Mouse (Mus musculus) ES-E14 (cell line): ENCODE results near the gene Cep128. TPM values are rescaled to one million over a fixed set of nuclear protein-coding genes. Genes with fewer than 3 reads are reported as not detected.

Experiments used
- DNase-seq: peaks from one replicate; pipeline ENCODE4 v3.0.0-alpha.2; 2013; ENCODE audit warnings: low read depth, low spot score
- H3K27ac ChIP-seq: 2 replicates; pipeline ENCODE4 v1.5.1; 2012; ENCODE audit warnings: low read depth, mild to moderate bottlenecking, low read length, moderate library complexity, mixed read lengths; ENCODE audit not compliant: poor library complexity, insufficient read depth, severe bottlenecking
- H3K36me3 ChIP-seq: 2 replicates; pipeline ENCODE4 v1.6.1; 2012; ENCODE audit warnings: mild to moderate bottlenecking, low read length, moderate library complexity, mixed read lengths; ENCODE audit not compliant: control insufficient read depth, poor library complexity, insufficient read depth, severe bottlenecking
- H3K4me1 ChIP-seq, 2 experiments: fragments of 150-350 bp in 1 of 2; sonication (generic) in 1 of 2; 2 replicates each; pipeline ENCODE4 v1.6.1; 2012; ENCODE audit warnings: low read length in 2 of 2, mild to moderate bottlenecking in 1 of 2, mixed read lengths in 1 of 2; ENCODE audit not compliant: control insufficient read depth in 2 of 2, insufficient read depth in 2 of 2, poor library complexity in 1 of 2
- H3K4me3 ChIP-seq, 2 experiments: fragments of 150-350 bp in 1 of 2; sonication (generic) in 1 of 2; 2 replicates each; pipeline ENCODE4 v1.5.1; 2012; ENCODE audit warnings: low read length in 2 of 2, low read depth in 1 of 2, mild to moderate bottlenecking in 1 of 2, mixed read lengths in 1 of 2; ENCODE audit not compliant: insufficient read depth in 1 of 2, poor library complexity in 1 of 2, severe bottlenecking in 1 of 2
- H3K9ac ChIP-seq: 2 replicates; pipeline ENCODE4 v1.6.1; 2012; ENCODE audit warnings: low read depth, mild to moderate bottlenecking, low read length, mixed read lengths; ENCODE audit not compliant: poor library complexity, insufficient read depth, severe bottlenecking
- H3K9me3 ChIP-seq: fragments of 150-350 bp; sonication (generic); 2 replicates; pipeline ENCODE4 v1.6.1; 2012; ENCODE audit warnings: low read depth, mild to moderate bottlenecking, low read length; ENCODE audit not compliant: control insufficient read depth, insufficient read depth
- CHD2 ChIP-seq: IDR thresholded peaks from 2 replicates; pipeline ENCODE4 v1.6.1; 2014; ENCODE audit warnings: mild to moderate bottlenecking, low read depth, low read length, inconsistent platforms
- HCFC1 ChIP-seq: IDR thresholded peaks from 2 replicates; pipeline ENCODE4 v1.6.1; 2012; ENCODE audit warnings: low read length, inconsistent platforms, borderline replicate concordance; ENCODE audit not compliant: insufficient read depth
- MAFK ChIP-seq: IDR thresholded peaks from 2 replicates; pipeline ENCODE4 v1.6.1; 2014; ENCODE audit warnings: mild to moderate bottlenecking, low read depth, low read length, inconsistent platforms; ENCODE audit not compliant: insufficient read depth
- ZC3H11A ChIP-seq: IDR thresholded peaks from 2 replicates; pipeline ENCODE4 v1.6.1; 2012; ENCODE audit warnings: low read depth, mild to moderate bottlenecking, inconsistent platforms, low read length, borderline replicate concordance
- ZNF384 ChIP-seq: IDR thresholded peaks from 2 replicates; pipeline ENCODE4 v1.6.1; 2012; ENCODE audit warnings: low read depth, low read length, inconsistent platforms
- in situ Hi-C, 2 experiments: fragments of 600-800 bp; cut with MboI; formaldehyde crosslinking; loops; one replicate each; pipeline ENCODE4 v1.15.1; 2025; ENCODE audit warnings: low sequenced_read_pairs in 2 of 2, inconsistent platforms in 1 of 2; ENCODE audit not compliant: unreplicated experiment in 2 of 2
- total RNA-seq: library from RNA; depleted of rRNA; stranded (reverse); fragments of 300-350 nt; gene quantifications from 2 replicates; pipeline ENCODE4 v1.2.3, GENCODE M21; 2012

Cep128 gene
- total RNA-seq, 1 experiment: 10.1 TPM

DNA sequence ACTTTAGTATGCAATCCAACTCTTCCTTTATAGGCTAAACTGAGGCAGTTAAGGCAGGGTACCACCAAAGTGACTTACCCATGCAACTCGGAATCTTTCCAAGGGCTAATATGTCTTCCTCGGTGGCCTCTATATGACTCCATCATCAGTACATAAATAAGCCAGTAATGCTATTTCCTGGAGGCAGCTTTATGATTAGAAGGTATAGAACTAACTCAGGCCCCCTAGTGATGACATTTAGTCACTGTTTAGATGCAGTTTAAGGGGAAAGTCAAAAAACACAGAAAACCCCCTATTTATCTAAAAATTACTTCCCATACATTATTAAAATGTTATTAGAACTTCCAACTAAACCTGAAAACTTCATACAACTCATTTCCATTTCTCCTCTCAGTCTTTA, 114.6 kb downstream of the Cep128 start:
- DNase-seq: no peak
- in situ Hi-C loops: no loop called here
- Histone ChIP-seq H3K4me3 (no peak overlapping the region), H3K9me3 (no peaks in the 10 kb centered on the region), H3K27ac (no peak overlapping the region), H3K36me3 (no peaks in the 10 kb centered on the region), H3K4me1 (no peaks in the 10 kb centered on the region), H3K9ac (no peak overlapping the region)
- TF ChIP-seq ZC3H11A (no peak), ZNF384 (no peak), MAFK (no peak), HCFC1 (no peak), CHD2 (no peak)

DNA sequence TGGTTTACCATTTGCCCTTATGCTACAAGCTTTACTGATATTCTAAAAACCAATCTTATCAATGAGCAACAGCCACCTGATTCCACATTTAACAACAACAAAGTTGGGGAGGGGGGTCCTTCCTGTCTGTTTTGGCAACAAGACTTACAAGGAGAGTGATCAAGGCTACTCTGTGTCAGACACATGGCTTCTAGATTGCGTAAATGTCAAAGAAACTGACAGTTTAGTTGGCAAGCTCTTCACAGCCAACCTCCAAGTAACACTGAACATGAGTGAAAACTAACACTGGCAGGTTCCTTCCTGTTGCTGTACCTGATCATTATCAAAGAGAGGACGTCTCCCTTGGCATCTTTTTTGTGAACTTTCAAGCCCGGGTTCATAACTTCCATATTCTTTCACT, 115.2 kb downstream of the Cep128 start:
- Histone ChIP-seq H3K4me1 (no peaks in the 10 kb centered on the region), H3K9ac (no peak overlapping the region), H3K27ac (no peak overlapping the region), H3K4me3 (no peak overlapping the region), H3K9me3 (no peaks in the 10 kb centered on the region), H3K36me3 (no peaks in the 10 kb centered on the region)
- in situ Hi-C loops: no loop called here
- no peak for DNase-seq
- TF ChIP-seq MAFK: no peak
- TF ChIP-seq HCFC1: no peak
- TF ChIP-seq ZNF384: no peak

DNA sequence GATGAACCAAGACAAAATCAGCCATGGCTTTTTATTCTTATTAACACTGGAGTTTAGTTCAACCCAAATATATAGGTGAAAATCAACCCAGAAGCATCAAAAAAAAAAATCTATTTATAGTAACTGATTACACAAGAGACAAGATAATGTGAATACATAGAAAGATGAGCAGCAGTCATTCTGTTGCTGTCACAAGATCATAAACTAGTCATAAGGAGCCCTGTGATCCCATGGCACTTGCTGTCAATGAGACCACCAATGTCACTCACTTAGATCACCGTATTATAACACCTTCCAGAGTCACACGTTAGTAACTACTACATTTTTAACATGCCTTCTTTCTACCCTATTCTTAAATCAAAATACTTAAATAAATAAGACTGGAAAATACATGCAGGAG, 118.2 kb downstream of the Cep128 start:
- Histone ChIP-seq H3K9ac (no peak overlapping the region), H3K9me3 (no peaks in the 10 kb centered on the region), H3K36me3 (no peaks in the 10 kb centered on the region), H3K4me3 (no peak overlapping the region), H3K27ac (no peak overlapping the region), H3K4me1 (no peaks in the 10 kb centered on the region)
- in situ Hi-C loops: no loop called here
- DNase-seq: no peak
- TF ChIP-seq ZC3H11A: no peak
- no peak for TF ChIP-seq ZNF384
- TF ChIP-seq MAFK: no peak
- no peak for TF ChIP-seq CHD2
- TF ChIP-seq HCFC1: no peak

DNA sequence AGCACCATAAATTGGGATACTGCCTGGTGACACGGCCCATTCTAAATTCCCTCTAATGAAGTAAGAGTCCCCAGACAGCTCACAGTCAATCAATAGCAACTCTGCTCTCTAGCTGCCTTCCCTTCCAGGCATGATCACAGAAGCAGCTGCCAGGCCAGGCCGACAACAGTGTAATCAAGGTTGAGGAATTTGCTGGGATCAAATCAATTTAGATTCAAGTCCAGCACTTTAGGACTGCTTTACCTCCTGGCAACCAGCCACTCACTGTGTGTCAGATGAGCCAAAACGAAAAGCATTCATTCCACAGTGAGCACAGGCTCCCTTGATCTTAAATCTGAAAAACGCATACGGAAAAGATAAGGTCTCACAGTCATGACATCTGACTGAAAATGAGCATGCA, 118.7 kb downstream of the Cep128 start:
- DNase-seq: no peak
- in situ Hi-C loops: no loop called here
- Histone ChIP-seq H3K4me1 (no peaks in the 10 kb centered on the region), H3K9me3 (no peaks in the 10 kb centered on the region), H3K27ac (no peak overlapping the region), H3K4me3 (no peak overlapping the region), H3K36me3 (no peaks in the 10 kb centered on the region), H3K9ac (no peak overlapping the region)
- TF ChIP-seq CHD2 (no peak), MAFK (no peak), ZNF384 (no peak), ZC3H11A (no peak), HCFC1 (no peak)

DNA sequence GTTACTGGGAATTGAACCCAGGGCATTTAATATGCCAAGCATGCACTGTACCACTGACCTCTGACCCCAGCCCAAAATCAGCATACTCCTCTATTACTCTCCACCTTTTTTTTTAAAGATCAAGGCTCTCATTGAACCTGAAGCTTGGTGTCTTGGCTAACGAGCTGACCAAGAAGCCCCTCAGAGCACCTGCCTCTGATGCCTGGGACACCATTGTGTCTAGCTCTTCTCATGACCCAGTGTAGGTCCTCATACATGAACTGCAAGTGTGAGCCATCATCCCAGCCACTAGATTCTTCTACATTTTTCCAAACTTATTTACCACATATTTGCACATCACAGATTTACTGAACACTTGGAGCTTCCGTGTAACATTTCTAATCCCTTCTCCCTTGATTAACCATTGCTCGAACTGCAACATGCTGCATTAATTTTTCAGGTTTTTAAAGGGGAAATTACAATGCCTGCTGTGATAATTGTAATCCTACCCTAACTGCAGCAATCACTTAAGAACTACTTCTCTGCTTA, 119.3 kb downstream of the Cep128 start:
- Histone ChIP-seq H3K9me3 (no peaks in the 10 kb centered on the region), H3K4me3 (no peak overlapping the region), H3K36me3 (no peaks in the 10 kb centered on the region), H3K27ac (no peak overlapping the region), H3K9ac (no peak overlapping the region), H3K4me1 (no peaks in the 10 kb centered on the region)
- in situ Hi-C loops: no loop called here
- TF ChIP-seq ZC3H11A (no peak), ZNF384 (no peak), HCFC1 (no peak), MAFK (no peak), CHD2 (no peak)
- DNase-seq: no peak
